Mouse (Mus musculus) embryo, embryonic 9.5 days (tissue): ENCODE data around the gene Iffo1.
A peak's percentile ranks its signal among the peaks of the same experiment; 100 is the strongest.

Experiments used
- DNase-seq: peaks from one replicate; pipeline ENCODE4 v3.0.0-alpha.2; 2017; ENCODE audit errors: extremely low spot score

Gene Iffo1

GRCm38 (mm10) chr6:125145001-125145400 is at the start of gene Iffo1:
Gene Iffo1, plus strand, starts transcription at chr6:125145241.
- DNase-seq = peak; percentile 96

- DNase-seq = peak; percentile 94
Observed at GRCm38 (mm10) chr6:125095391-125096278, 49.4 kb upstream of the Iffo1 start, which contains the start of gene Chd4. Gene Chd4, plus strand, starts transcription at chr6:125095981.

GRCm38 (mm10) chr6:125096279-125096596 is 48.8 kb upstream of the Iffo1 start:
- no peak for DNase-seq

- DNase-seq = peak; percentile 63
Observed at GRCm38 (mm10) chr6:125096597-125097345, 48.3 kb upstream of the Iffo1 start.

- DNase-seq = no peak
Observed at GRCm38 (mm10) chr6:125097346-125097689, 47.7 kb upstream of the Iffo1 start.

GRCm38 (mm10) chr6:125097951-125098350 is 47.1 kb upstream of the Iffo1 start:
- DNase-seq = no peak

GRCm38 (mm10) chr6:125098513-125098912 is 46.5 kb upstream of the Iffo1 start:
- no peak for DNase-seq

- no peak for DNase-seq
Observed at GRCm38 (mm10) chr6:125099421-125099971, 45.5 kb upstream of the Iffo1 start.

GRCm38 (mm10) chr6:125101444-125101843 is 43.6 kb upstream of the Iffo1 start:
- no peak for DNase-seq

- no peak for DNase-seq
Observed at GRCm38 (mm10) chr6:125104223-125104622, 40.8 kb upstream of the Iffo1 start.

GRCm38 (mm10) chr6:125107705-125108104 is 37.3 kb upstream of the Iffo1 start:
- no peak for DNase-seq

GRCm38 (mm10) chr6:125109371-125109770 is 35.7 kb upstream of the Iffo1 start:
- no peak for DNase-seq

- peak; percentile 49 for DNase-seq
Observed at GRCm38 (mm10) chr6:125110927-125111326, 34.1 kb upstream of the Iffo1 start.

GRCm38 (mm10) chr6:125112553-125112952 is 32.5 kb upstream of the Iffo1 start:
- DNase-seq = no peak

- DNase-seq = no peak
Observed at GRCm38 (mm10) chr6:125119387-125119786, 25.7 kb upstream of the Iffo1 start.

GRCm38 (mm10) chr6:125128724-125129123 is 16.3 kb upstream of the Iffo1 start:
- DNase-seq = no peak

GRCm38 (mm10) chr6:125129710-125130402 is 15.2 kb upstream of the Iffo1 start:
- no peak for DNase-seq

- peak; percentile 94 for DNase-seq
Observed at GRCm38 (mm10) chr6:125131302-125132156, 13.5 kb upstream of the Iffo1 start, which contains the start of gene Nop2. Gene Nop2, plus strand, starts transcription at chr6:125131909.

- no peak for DNase-seq
Observed at GRCm38 (mm10) chr6:125132470-125132869, 12.6 kb upstream of the Iffo1 start.

GRCm38 (mm10) chr6:125137002-125137671 is 7.9 kb upstream of the Iffo1 start:
- no peak for DNase-seq
